Mouse (Mus musculus) G1E (cell line): ENCODE data around the gene Ikzf4.
A peak's percentile ranks its signal among the peaks of the same experiment; 100 is the strongest.

Experiments
- CTCF ChIP-seq: IDR thresholded peaks from 2 replicates; pipeline ENCODE4 v1.5.1; 2012; ENCODE audit warnings: low read depth, low read length, inconsistent platforms, mixed read lengths
- GATA2 ChIP-seq: IDR thresholded peaks from 2 replicates; pipeline ENCODE4 v1.6.1; 2012; ENCODE audit warnings: low read depth, low read length, inconsistent platforms, borderline replicate concordance
- POLR2AphosphoS5 ChIP-seq: IDR thresholded peaks from 2 replicates; pipeline ENCODE4 v1.6.1; 2012; ENCODE audit warnings: low read depth, low read length, inconsistent platforms; ENCODE audit not compliant: insufficient replicate concordance

GRCm38 (mm10) chr10:128612433-128613153 is 33.2 kb downstream of the Ikzf4 start:
- TF ChIP-seq CTCF (peak; percentile 86), POLR2AphosphoS5 (no peak), GATA2 (no peak)
